Mouse (Mus musculus): ENCODE measurements around the gene Rnf214. TPM values are rescaled to one million over a fixed set of nuclear protein-coding genes. Genes with fewer than 3 reads are reported as not detected.
"Not testable (repeated sequence)": the region's sequence is repeated elsewhere in the genome, so short reads cannot be mapped to it uniquely, and the experiment has no call there.

Rnf214 gene
- polyA plus RNA-seq, 1 experiment from 2014 or later = 45.9 TPM

DNA sequence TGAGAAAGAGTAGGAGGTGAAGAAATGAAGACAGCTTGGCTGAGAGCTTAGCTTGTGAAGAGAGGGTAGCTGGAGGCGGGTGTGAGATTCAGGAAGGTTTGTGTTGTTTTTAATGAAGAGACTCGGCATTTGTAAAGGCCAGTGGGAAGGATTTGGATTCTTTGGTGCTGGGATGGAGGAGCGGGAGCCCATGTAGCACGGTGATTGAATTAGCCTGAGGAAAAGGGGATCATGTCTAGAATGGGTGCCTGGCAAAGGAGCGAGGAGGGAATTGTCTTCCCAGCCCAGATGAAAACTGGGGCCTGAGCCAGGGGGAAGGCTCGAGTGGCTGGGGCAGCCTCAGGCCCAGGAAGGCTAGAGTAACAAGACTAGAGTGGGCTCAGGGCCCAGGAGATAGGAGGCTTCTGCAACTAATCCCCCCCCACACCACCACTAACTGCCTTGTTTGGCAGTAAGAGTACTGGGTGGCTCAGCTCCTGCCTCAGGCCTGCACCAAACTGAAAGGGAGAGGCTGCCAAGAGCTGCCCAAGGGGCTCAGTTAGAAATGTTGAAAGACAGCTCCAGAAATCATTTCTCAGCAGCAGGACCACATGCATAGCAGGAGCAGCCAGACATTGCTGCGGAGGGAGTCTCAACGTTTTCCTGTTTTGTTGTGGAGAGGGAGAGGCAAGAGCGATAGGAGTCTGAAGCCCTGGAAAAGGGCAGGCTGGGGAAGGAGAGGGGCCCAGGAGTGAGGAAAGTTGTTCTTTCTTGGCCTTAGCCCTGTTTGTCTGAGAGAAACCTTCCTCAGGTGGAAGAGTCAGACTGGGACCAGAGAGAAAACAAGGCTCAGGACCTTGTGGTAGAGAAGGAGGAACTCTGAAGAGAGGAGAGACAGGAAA, 56.9 kb downstream of the Rnf214 start:
- Histone ChIP-seq H3K4me2 (no peak overlapping the region), H3K36me3 (ENCODE audit: control insufficient read depth, insufficient read depth, low read length) (no peaks in the 10 kb centered on the region; the same call in 1 of the 2 replicates), H3K4me3 (ENCODE audit: low read depth, low read length) (no peak overlapping the region), H3K27me3 (ENCODE audit: control insufficient read depth, insufficient read depth, low read length) (no peaks in the 10 kb centered on the region; the same call in 1 of the 2 replicates), H3K4me1 (ENCODE audit: control insufficient read depth, insufficient read depth, low read length) (peaks cover 19% of the 10 kb centered on the region), H3K9me3 (replicated peaks; ENCODE audit: control insufficient read depth, low read length) (no peaks in the 10 kb centered on the region), H3K9ac (ENCODE audit: low read depth, low read length) (peak overlapping the region; percentile 39; the same call in 1 of the 2 replicates), H3K27ac (ENCODE audit: low read depth, low read length) (peak overlapping the region; percentile 69)
- 61% methylated on average over 9 of the region's 9 CpGs for WGBS (ENCODE audit: insufficient replicate concordance)
- ATAC-seq (replicated peaks; ENCODE audit: insufficient number of reproducible peaks, low FRiP score, low TSS enrichment) = no peak

DNA sequence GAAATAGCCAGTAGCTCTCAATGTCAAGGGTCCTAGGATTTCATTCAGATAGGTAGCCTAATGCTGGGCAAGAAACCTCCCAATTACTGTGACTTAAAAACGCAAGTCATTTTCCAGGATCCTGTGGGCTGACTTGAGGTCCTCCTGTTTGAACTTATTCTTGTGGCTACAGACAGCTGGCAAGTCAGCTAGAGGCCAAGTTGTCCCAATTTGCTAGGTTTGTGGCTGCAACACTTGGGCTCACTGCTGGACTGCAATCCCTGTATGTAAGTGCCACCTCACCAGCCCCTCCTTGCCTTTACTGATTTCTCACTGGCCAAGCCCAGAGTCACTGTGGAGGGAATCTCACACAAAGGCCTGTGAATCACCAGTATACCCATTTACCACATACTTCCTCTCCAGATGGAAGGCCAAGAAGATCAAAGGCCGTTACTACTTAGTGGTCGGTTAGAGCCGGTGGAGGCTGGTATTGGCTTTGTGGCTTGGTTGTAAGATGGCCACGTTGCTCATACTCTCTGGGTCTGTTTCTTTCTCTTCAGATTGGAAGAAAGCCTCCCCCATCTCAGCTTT, 59.7 kb downstream of the Rnf214 start:
- no peak for ATAC-seq (replicated peaks; ENCODE audit: insufficient number of reproducible peaks, low FRiP score, low TSS enrichment)
- H3K4me2 ChIP-seq = no peak overlapping the region
- no peak overlapping the region for H3K27ac ChIP-seq (ENCODE audit: low read depth, low read length)
- no peaks in the 10 kb centered on the region; the same call in 1 of the 2 replicates for H3K36me3 ChIP-seq (ENCODE audit: control insufficient read depth, insufficient read depth, low read length)
- H3K27me3 ChIP-seq (ENCODE audit: control insufficient read depth, insufficient read depth, low read length) = no peaks in the 10 kb centered on the region; the same call in 1 of the 2 replicates
- no peaks in the 10 kb centered on the region for H3K9me3 ChIP-seq (replicated peaks; ENCODE audit: control insufficient read depth, low read length)
- WGBS (ENCODE audit: insufficient replicate concordance) = 80% methylated on average over 5 of the region's 5 CpGs
- peaks cover 19% of the 10 kb centered on the region for H3K4me1 ChIP-seq (ENCODE audit: control insufficient read depth, insufficient read depth, low read length)
- no peak overlapping the region for H3K9ac ChIP-seq (ENCODE audit: low read depth, low read length)
- no peak overlapping the region for H3K4me3 ChIP-seq (ENCODE audit: low read depth, low read length)

DNA sequence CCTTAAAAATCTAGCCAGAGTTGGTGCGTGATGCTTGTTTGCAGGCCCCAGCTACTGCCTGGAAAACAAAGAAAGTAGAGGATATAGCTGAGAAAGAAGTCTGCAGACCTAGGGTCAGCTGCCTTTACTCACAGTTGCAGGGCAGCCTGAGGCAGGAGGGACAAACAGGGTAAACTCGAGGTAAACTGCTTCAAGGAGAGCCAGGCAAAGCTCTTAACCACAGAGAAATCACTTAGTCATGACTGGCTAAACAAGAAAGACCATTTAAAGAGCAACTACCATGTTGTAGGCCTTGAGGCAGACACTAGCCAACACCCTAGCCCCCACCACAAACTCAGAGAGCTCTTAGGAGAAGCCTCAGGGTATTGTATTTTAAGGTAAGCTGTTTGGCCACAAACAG, 60.5 kb downstream of the Rnf214 start:
- H3K4me3 ChIP-seq (ENCODE audit: low read depth, low read length); H3K36me3 ChIP-seq (ENCODE audit: control insufficient read depth, insufficient read depth, low read length); H3K9ac ChIP-seq (ENCODE audit: low read depth, low read length); H3K9me3 ChIP-seq (replicated peaks; ENCODE audit: control insufficient read depth, low read length); H3K27me3 ChIP-seq (ENCODE audit: control insufficient read depth, insufficient read depth, low read length); H3K27ac ChIP-seq (ENCODE audit: low read depth, low read length); ATAC-seq (replicated peaks; ENCODE audit: insufficient number of reproducible peaks, low FRiP score, low TSS enrichment); H3K4me2 ChIP-seq: not testable (repeated sequence)
- H3K4me1 ChIP-seq (ENCODE audit: control insufficient read depth, insufficient read depth, low read length) = peaks cover 18% of the 10 kb centered on the region
- WGBS (ENCODE audit: insufficient replicate concordance) = 70% methylated on average over 2 of the region's 2 CpGs

DNA sequence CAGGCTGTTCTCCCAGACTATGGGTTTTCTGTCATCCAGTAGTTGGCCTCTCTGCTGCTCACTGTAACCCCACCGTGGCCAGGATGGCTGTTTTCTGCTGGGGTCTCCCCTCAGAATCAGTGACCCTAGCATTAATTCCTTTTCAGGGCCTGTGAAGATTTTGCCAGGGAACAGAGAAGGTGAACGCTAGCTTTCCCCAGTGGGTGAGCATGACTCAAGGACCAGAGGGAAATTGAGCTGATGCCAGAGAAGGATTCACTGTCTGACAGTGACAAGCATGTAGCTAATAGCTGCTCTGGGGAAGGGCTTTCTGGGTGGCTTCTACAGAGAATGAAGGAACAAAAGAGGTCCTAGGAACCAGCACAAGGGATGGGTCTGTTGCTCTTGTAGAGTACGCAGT, 61.2 kb downstream of the Rnf214 start:
- WGBS (ENCODE audit: insufficient replicate concordance) = 91% methylated on average over 3 of the region's 3 CpGs
- no peaks in the 10 kb centered on the region for H3K9me3 ChIP-seq (replicated peaks; ENCODE audit: control insufficient read depth, low read length)
- no peak overlapping the region for H3K4me3 ChIP-seq (ENCODE audit: low read depth, low read length)
- H3K27me3 ChIP-seq (ENCODE audit: control insufficient read depth, insufficient read depth, low read length) = no peaks in the 10 kb centered on the region; the same call in 1 of the 2 replicates
- H3K36me3 ChIP-seq (ENCODE audit: control insufficient read depth, insufficient read depth, low read length) = no peaks in the 10 kb centered on the region; the same call in 1 of the 2 replicates
- no peak overlapping the region for H3K9ac ChIP-seq (ENCODE audit: low read depth, low read length)
- no peak overlapping the region for H3K4me2 ChIP-seq
- peaks cover 17% of the 10 kb centered on the region for H3K4me1 ChIP-seq (ENCODE audit: control insufficient read depth, insufficient read depth, low read length)
- no peak overlapping the region for H3K27ac ChIP-seq (ENCODE audit: low read depth, low read length)
- ATAC-seq (replicated peaks; ENCODE audit: insufficient number of reproducible peaks, low FRiP score, low TSS enrichment) = no peak

DNA sequence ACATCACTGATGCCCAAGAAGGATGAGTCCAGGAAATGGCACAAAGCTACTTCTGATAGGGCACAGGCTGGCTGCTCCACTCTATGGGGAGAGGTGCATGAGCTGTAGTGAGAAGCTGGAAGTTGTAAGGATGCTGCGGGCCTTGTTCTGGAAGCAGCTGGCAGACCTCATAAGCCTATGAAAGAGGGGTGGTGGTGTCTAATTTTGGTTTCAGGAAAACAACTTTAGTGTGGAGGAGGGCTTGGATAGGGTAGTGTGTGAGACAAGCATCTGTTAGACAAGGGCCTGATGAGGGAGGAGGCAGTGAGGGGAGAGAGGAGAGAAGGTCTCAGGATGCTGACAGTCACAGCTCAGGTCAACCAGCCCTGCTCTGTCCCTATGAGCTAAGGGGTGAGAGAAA, 62.9 kb downstream of the Rnf214 start:
- H3K27me3 ChIP-seq (ENCODE audit: control insufficient read depth, insufficient read depth, low read length) = no peaks in the 10 kb centered on the region
- H3K9ac ChIP-seq (ENCODE audit: low read depth, low read length) = no peak overlapping the region
- no peak overlapping the region for H3K4me3 ChIP-seq (ENCODE audit: low read depth, low read length)
- no peak overlapping the region for H3K4me2 ChIP-seq
- H3K27ac ChIP-seq (ENCODE audit: low read depth, low read length) = no peak overlapping the region
- no peaks in the 10 kb centered on the region for H3K36me3 ChIP-seq (ENCODE audit: control insufficient read depth, insufficient read depth, low read length)
- no peak for ATAC-seq (replicated peaks; ENCODE audit: insufficient number of reproducible peaks, low FRiP score, low TSS enrichment)
- WGBS (ENCODE audit: insufficient replicate concordance) = 69% methylated on average over 1 of the region's 1 CpGs
- peaks cover 19% of the 10 kb centered on the region for H3K4me1 ChIP-seq (ENCODE audit: control insufficient read depth, insufficient read depth, low read length)
- no peaks in the 10 kb centered on the region for H3K9me3 ChIP-seq (replicated peaks; ENCODE audit: control insufficient read depth, low read length)

DNA sequence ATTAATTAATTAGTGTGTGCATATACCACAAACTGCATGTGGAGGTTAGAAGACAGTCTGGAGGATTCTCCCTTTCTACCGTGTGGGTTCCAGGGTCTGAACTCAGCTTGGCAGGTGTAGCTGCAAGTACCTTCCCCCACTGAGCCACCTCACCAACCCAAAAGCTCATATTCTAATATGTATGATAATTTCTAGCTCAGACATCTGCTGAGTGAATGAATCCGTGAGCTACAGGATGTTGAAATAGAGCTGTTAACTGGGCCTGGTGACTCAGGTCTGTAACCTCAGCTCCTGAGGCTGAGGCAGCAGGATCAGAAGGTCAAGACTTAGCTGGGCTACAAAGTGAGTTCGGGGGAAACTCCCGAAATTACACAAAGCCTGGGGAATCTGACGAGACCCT, 63.7 kb downstream of the Rnf214 start:
- no peaks in the 10 kb centered on the region for H3K9me3 ChIP-seq (replicated peaks; ENCODE audit: control insufficient read depth, low read length)
- H3K4me1 ChIP-seq (ENCODE audit: control insufficient read depth, insufficient read depth, low read length) = peaks cover 19% of the 10 kb centered on the region
- no peaks in the 10 kb centered on the region for H3K36me3 ChIP-seq (ENCODE audit: control insufficient read depth, insufficient read depth, low read length)
- H3K4me2 ChIP-seq = no peak overlapping the region
- no peak overlapping the region for H3K9ac ChIP-seq (ENCODE audit: low read depth, low read length)
- ATAC-seq (replicated peaks; ENCODE audit: insufficient number of reproducible peaks, low FRiP score, low TSS enrichment) = no peak
- no peak overlapping the region for H3K4me3 ChIP-seq (ENCODE audit: low read depth, low read length)
- 83% methylated on average over 5 of the region's 5 CpGs for WGBS (ENCODE audit: insufficient replicate concordance)
- H3K27ac ChIP-seq (ENCODE audit: low read depth, low read length) = no peak overlapping the region
- no peaks in the 10 kb centered on the region for H3K27me3 ChIP-seq (ENCODE audit: control insufficient read depth, insufficient read depth, low read length)

DNA sequence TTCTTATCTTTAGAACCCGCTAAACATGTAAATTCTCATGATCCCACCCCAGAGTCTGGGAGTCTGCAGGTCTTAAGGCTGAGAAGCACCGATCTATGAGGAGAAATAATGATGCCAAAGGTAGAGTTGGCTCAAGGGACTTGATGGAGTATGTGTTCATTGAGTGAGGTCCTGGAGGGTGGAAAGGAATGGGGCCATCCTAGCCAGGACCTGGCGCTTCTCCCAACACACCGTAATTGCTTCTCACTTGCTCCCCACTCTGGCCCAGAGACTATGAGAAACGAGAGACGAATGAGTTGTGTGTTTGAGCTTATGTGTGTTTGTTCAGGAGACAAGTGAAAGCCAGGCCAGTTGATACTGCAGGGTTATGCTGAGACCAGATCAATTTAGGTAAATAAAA, 65.3 kb downstream of the Rnf214 start:
- H3K9ac ChIP-seq (ENCODE audit: low read depth, low read length) = no peak overlapping the region
- no peaks in the 10 kb centered on the region for H3K27me3 ChIP-seq (ENCODE audit: control insufficient read depth, insufficient read depth, low read length)
- no peak overlapping the region for H3K4me2 ChIP-seq
- ATAC-seq (replicated peaks; ENCODE audit: insufficient number of reproducible peaks, low FRiP score, low TSS enrichment) = no peak
- H3K9me3 ChIP-seq (replicated peaks; ENCODE audit: control insufficient read depth, low read length) = no peaks in the 10 kb centered on the region
- 86% methylated on average over 6 of the region's 6 CpGs for WGBS (ENCODE audit: insufficient replicate concordance)
- peaks cover 19% of the 10 kb centered on the region for H3K4me1 ChIP-seq (ENCODE audit: control insufficient read depth, insufficient read depth, low read length)
- no peak overlapping the region for H3K27ac ChIP-seq (ENCODE audit: low read depth, low read length)
- no peak overlapping the region for H3K4me3 ChIP-seq (ENCODE audit: low read depth, low read length)
- H3K36me3 ChIP-seq (ENCODE audit: control insufficient read depth, insufficient read depth, low read length) = no peaks in the 10 kb centered on the region

DNA sequence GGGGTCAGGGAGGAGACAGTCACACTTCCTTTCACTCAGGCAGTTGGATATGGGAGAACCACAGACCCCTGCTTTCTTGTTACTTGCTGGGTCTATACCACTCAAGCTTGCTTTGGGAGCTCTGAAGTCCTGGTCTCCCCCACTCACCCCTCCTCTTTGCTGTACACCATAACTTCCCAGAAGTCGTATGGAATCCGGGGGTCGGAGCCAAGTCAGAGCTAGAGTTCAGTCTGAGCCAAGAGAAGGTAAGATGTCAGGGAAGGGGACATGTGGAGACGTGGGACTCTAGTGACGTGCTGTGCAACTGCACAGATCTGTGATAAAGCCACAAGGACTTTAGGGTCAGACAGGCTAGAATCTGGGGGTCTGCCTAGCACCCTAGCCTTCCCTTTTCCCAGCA, 66.4 kb downstream of the Rnf214 start:
- H3K4me1 ChIP-seq (ENCODE audit: control insufficient read depth, insufficient read depth, low read length) = peaks cover 19% of the 10 kb centered on the region
- H3K27ac ChIP-seq (ENCODE audit: low read depth, low read length) = no peak overlapping the region
- peak overlapping the region; percentile 88 for H3K4me2 ChIP-seq
- ATAC-seq (replicated peaks; ENCODE audit: insufficient number of reproducible peaks, low FRiP score, low TSS enrichment) = no peak
- no peaks in the 10 kb centered on the region for H3K36me3 ChIP-seq (ENCODE audit: control insufficient read depth, insufficient read depth, low read length)
- H3K9me3 ChIP-seq (replicated peaks; ENCODE audit: control insufficient read depth, low read length) = no peaks in the 10 kb centered on the region
- 52% methylated on average over 5 of the region's 5 CpGs for WGBS (ENCODE audit: insufficient replicate concordance)
- peak overlapping the region; percentile 89 for H3K4me3 ChIP-seq (ENCODE audit: low read depth, low read length)
- peak overlapping the region; percentile 84 for H3K9ac ChIP-seq (ENCODE audit: low read depth, low read length)
- H3K27me3 ChIP-seq (ENCODE audit: control insufficient read depth, insufficient read depth, low read length) = no peaks in the 10 kb centered on the region
